Mouse (Mus musculus) heart, embryonic 14.5 days (tissue): ENCODE results near the gene Grm7. TPM values are rescaled to one million over a fixed set of nuclear protein-coding genes. Genes with fewer than 3 reads are reported as not detected.

Experiments
- ATAC-seq: fragments of 200-750 bp; cut with Nextera tagmentation; 2 replicates; pipeline ENCODE4 v1.8.0; 2017; ENCODE audit warnings: low read depth, moderate TSS enrichment; ENCODE audit not compliant: insufficient number of reproducible peaks, insufficient read depth, low FRiP score
- H3K27ac ChIP-seq, 2 experiments: fragments of 200-500 bp in 1 of 2; fragments of 300-500 bp in 1 of 2; sonication (generic) in 1 of 2; replicated peaks in 1 of 2; 2 replicates each; pipeline ENCODE4 v1.5.1; 2012 to 2014; ENCODE audit warnings: low read depth in 2 of 2, low read length in 2 of 2, control low read depth in 1 of 2, mild to moderate bottlenecking in 1 of 2, mixed read lengths in 1 of 2; ENCODE audit not compliant: control insufficient read depth in 1 of 2, insufficient read depth in 1 of 2
- H3K27me3 ChIP-seq: fragments of 300-500 bp; sonication (generic); 2 replicates; pipeline ENCODE4 v1.6.1; 2014; ENCODE audit warnings: mild to moderate bottlenecking, low read length, control low read depth; ENCODE audit not compliant: control insufficient read depth, insufficient read depth
- H3K36me3 ChIP-seq: fragments of 300-500 bp; sonication (generic); 2 replicates; pipeline ENCODE4 v1.6.1; 2014; ENCODE audit warnings: mild to moderate bottlenecking, control low read depth, low read length, mixed read lengths; ENCODE audit not compliant: control insufficient read depth, insufficient read depth
- H3K4me1 ChIP-seq, 2 experiments: fragments of 200-500 bp in 1 of 2; fragments of 300-500 bp in 1 of 2; sonication (generic) in 1 of 2; 2 replicates each; pipeline ENCODE4 v1.6.1; 2012 to 2014; ENCODE audit warnings: low read length in 2 of 2, control low read depth in 1 of 2, mixed read lengths in 1 of 2; ENCODE audit not compliant: control insufficient read depth in 2 of 2, insufficient read depth in 2 of 2
- H3K4me2 ChIP-seq: fragments of 300-500 bp; sonication (generic); 2 replicates; pipeline ENCODE4 v1.6.1; 2014; ENCODE audit warnings: mild to moderate bottlenecking, low read length
- H3K4me3 ChIP-seq, 2 experiments: fragments of 200-500 bp in 1 of 2; fragments of 300-500 bp in 1 of 2; sonication (generic) in 1 of 2; 2 replicates each; pipeline ENCODE4 v1.5.1; 2012 to 2014; ENCODE audit warnings: low read length in 2 of 2, mild to moderate bottlenecking in 2 of 2, control low read depth in 1 of 2, low read depth in 1 of 2, moderate library complexity in 1 of 2; ENCODE audit not compliant: control insufficient read depth in 1 of 2, insufficient read depth in 1 of 2
- H3K9ac ChIP-seq: fragments of 300-500 bp; sonication (generic); 2 replicates; pipeline ENCODE4 v1.6.1; 2014; ENCODE audit warnings: mild to moderate bottlenecking, low read length
- H3K9me3 ChIP-seq: fragments of 300-500 bp; sonication (generic); 2 replicates; pipeline ENCODE4 v1.6.1; 2016; ENCODE audit warnings: low read length, control low read depth; ENCODE audit not compliant: control insufficient read depth
- WGBS: fragments of 180-500 bp; shearing (Covaris S2); extraction: QIAGEN DNeasy Blood & Tissue Kit; methylation state at CpG from one replicate; pipeline ENCODE4 v1.1.7; 2014; 5-methylcytosine and 5-hydroxymethylcytosine counted together
- polyA plus RNA-seq: library from polyadenylated mRNA; unstranded; fragments of >200 nt; fragmentation: Nextera tagmentation; extraction: Ambion mirVana; gene quantifications from 2 replicates; pipeline ENCODE4 v1.2.1, GENCODE M21; 2014

The Grm7 gene
- polyA plus RNA-seq, 1 experiment from 2014 or later = 0.73 TPM

DNA sequence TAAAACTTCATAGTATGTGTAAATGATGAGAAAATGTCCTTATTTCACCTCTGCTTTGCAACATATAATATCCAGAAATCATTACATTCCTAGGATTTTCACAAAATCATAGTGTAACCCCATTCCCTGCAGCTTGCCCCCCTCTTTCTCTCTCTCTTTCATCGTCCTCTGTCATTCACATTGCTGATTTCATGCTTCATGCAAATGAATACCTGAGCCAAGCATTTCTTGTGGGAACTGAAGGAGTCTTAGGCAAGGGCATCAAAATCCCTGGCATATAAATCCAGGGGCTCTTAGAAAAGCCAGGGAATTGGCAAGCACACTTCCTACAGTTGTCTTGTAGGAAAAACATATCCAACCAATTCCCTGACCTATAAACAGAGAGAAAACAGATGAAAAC, 127.3 kb downstream of the Grm7 start:
- no peak overlapping the region for H3K4me2 ChIP-seq
- no peaks in the 10 kb centered on the region for H3K36me3 ChIP-seq
- ATAC-seq = no peak
- H3K9me3 ChIP-seq = no peaks in the 10 kb centered on the region
- H3K27ac ChIP-seq = no peak overlapping the region
- H3K27me3 ChIP-seq = no peaks in the 10 kb centered on the region
- WGBS = 45% methylated on average over 1 of the region's 1 CpGs
- H3K4me3 ChIP-seq = no peak overlapping the region
- H3K4me1 ChIP-seq = no peaks in the 10 kb centered on the region
- H3K9ac ChIP-seq = no peak overlapping the region

GRCm38 (mm10) chr6:110776046-110776445, 130.7 kb downstream of the Grm7 start:
- no peak overlapping the region for H3K4me2 ChIP-seq
- no peak for ATAC-seq
- H3K9me3 ChIP-seq = no peaks in the 10 kb centered on the region
- no peak overlapping the region for H3K4me3 ChIP-seq
- no peaks in the 10 kb centered on the region for H3K4me1 ChIP-seq
- H3K27ac ChIP-seq = no peak overlapping the region
- no peaks in the 10 kb centered on the region for H3K36me3 ChIP-seq
- no peaks in the 10 kb centered on the region for H3K27me3 ChIP-seq
- 77% methylated on average over 6 of the region's 6 CpGs for WGBS
- no peak overlapping the region for H3K9ac ChIP-seq

GRCm38 (mm10) chr6:110785497-110785928, 140.1 kb downstream of the Grm7 start:
- no peaks in the 10 kb centered on the region for H3K4me1 ChIP-seq
- no peak overlapping the region for H3K4me3 ChIP-seq
- no peaks in the 10 kb centered on the region for H3K27me3 ChIP-seq
- ATAC-seq = no peak
- H3K36me3 ChIP-seq = no peaks in the 10 kb centered on the region
- H3K9me3 ChIP-seq = no peaks in the 10 kb centered on the region
- no peak overlapping the region for H3K4me2 ChIP-seq
- H3K9ac ChIP-seq = no peak overlapping the region
- WGBS = 52% methylated on average over 1 of the region's 1 CpGs
- H3K27ac ChIP-seq = no peak overlapping the region

DNA sequence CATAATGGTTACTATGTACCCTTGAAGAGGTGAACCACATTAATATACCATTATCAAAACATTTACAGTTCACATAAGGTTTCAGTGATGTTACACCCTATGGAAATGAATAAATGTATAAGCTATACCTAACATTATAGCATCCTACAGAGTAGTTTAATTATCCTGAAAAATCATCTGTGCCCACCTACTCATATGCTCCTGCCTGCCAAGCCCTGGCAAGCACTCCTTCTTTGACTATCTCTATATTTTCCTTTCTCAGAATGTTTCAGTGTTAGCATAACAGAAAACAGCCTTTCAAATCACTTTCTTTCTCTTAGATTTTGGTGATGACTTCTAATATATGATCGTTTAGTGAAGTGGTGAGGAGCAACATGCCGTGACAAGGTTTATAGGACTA, 147.3 kb downstream of the Grm7 start:
- Histone ChIP-seq H3K4me2 (no peak overlapping the region), H3K9me3 (no peaks in the 10 kb centered on the region), H3K27me3 (no peaks in the 10 kb centered on the region), H3K4me1 (no peaks in the 10 kb centered on the region), H3K27ac (no peak overlapping the region), H3K36me3 (no peaks in the 10 kb centered on the region), H3K9ac (no peak overlapping the region), H3K4me3 (no peak overlapping the region)
- 82% methylated on average over 2 of the region's 2 CpGs for WGBS
- ATAC-seq = no peak

GRCm38 (mm10) chr6:110807481-110807880, 162.1 kb downstream of the Grm7 start:
- no peak overlapping the region for H3K27ac ChIP-seq
- no peak overlapping the region for H3K4me3 ChIP-seq
- ATAC-seq = no peak
- no peaks in the 10 kb centered on the region for H3K9me3 ChIP-seq
- no peaks in the 10 kb centered on the region for H3K27me3 ChIP-seq
- H3K4me2 ChIP-seq = no peak overlapping the region
- H3K36me3 ChIP-seq = no peaks in the 10 kb centered on the region
- no peaks in the 10 kb centered on the region for H3K4me1 ChIP-seq
- WGBS = 62% methylated on average over 5 of the region's 5 CpGs
- no peak overlapping the region for H3K9ac ChIP-seq

GRCm38 (mm10) chr6:110812214-110812613, 166.8 kb downstream of the Grm7 start:
- H3K36me3 ChIP-seq = no peaks in the 10 kb centered on the region
- H3K27me3 ChIP-seq = no peaks in the 10 kb centered on the region
- ATAC-seq = no peak
- H3K4me1 ChIP-seq = no peaks in the 10 kb centered on the region
- no peaks in the 10 kb centered on the region for H3K9me3 ChIP-seq
- no peak overlapping the region for H3K4me3 ChIP-seq
- H3K4me2 ChIP-seq = no peak overlapping the region
- H3K9ac ChIP-seq = no peak overlapping the region
- WGBS = 65% methylated on average over 5 of the region's 5 CpGs
- H3K27ac ChIP-seq = no peak overlapping the region

GRCm38 (mm10) chr6:110818236-110818635, 172.9 kb downstream of the Grm7 start:
- WGBS = 73% methylated on average over 2 of the region's 2 CpGs

DNA sequence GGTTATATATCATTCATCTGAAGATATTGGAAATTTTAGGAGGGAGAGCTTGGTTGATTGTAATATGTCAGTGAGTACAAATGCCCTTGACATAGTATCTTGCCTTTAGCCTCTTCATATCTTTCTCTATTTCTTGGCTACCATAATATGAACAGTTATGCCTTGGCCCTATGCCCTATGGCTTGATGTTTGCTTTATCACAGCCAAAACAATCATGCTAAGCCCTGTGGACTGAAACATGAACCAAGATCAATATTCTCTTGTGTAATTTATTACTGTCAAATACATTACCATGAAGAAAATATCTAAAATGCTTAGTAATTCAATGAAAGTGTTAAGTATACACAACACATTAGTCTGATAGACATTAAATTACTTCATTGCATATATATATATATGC, 222.9 kb downstream of the Grm7 start:
- no peak for ATAC-seq
- Histone ChIP-seq H3K9ac (no peak overlapping the region), H3K4me1 (no peaks in the 10 kb centered on the region), H3K27me3 (no peaks in the 10 kb centered on the region), H3K36me3 (no peaks in the 10 kb centered on the region), H3K4me3 (no peak overlapping the region), H3K27ac (no peak overlapping the region), H3K9me3 (no peaks in the 10 kb centered on the region), H3K4me2 (no peak overlapping the region)

More at GRCm38 (mm10) chr6:110818236-110818635, 172.9 kb downstream of the Grm7 start:
- H3K4me2 ChIP-seq = no peak overlapping the region
- H3K27me3 ChIP-seq = no peaks in the 10 kb centered on the region
- no peak overlapping the region for H3K9ac ChIP-seq
- H3K36me3 ChIP-seq = no peaks in the 10 kb centered on the region
- H3K4me1 ChIP-seq = no peaks in the 10 kb centered on the region
- H3K9me3 ChIP-seq = no peaks in the 10 kb centered on the region
- no peak overlapping the region for H3K4me3 ChIP-seq
- H3K27ac ChIP-seq = no peak overlapping the region
- no peak for ATAC-seq
